Comparison of ENCODE assay signal across 33 mouse cellular contexts in genomic region chr19:53397451-53398233, GRCm38 (mm10). TPM values are rescaled to one million over a fixed set of nuclear protein-coding genes. Genes with fewer than 3 reads are reported as not detected.
"Had no signal": no experiment of that assay in that cellular context is flagged by ENCODE, and none has a peak within 500 bp of the region (broad histone marks: within the 10 kb centered on the region; RNA-seq: fewer than 3 reads in every experiment).

No protein-coding gene starts in this region.

- ATAC-seq: liver, embryonic 12.5 days; midbrain, embryonic 13.5 days; midbrain, embryonic 16.5 days had no signal

- H3K9me3 ChIP-seq: limb, embryonic 10.5 days; limb, embryonic 13.5 days; liver, embryonic 12.5 days; liver, embryonic 15.5 days; lung, embryonic 15.5 days; megakaryocyte, embryonic 14.5 days; midbrain, embryonic 10.5 days; midbrain, embryonic 13.5 days; neural tube, embryonic 13.5 days had no signal

- DNase-seq: kidney, adult 9 months; kidney, postnatal 14 days; kidney, postnatal 4 days; liver; lung, adult 18-20 months; lung, postnatal 14 days; lung, postnatal 4 days; retina, postnatal 1 day; right cerebral cortex, postnatal 25 days; spleen, adult 18-20 months; thymus, adult 18-20 months; thymus, postnatal 36 days had no signal

- H3K27me3 ChIP-seq: limb, embryonic 13.5 days; liver, embryonic 12.5 days; liver, embryonic 15.5 days; lung, embryonic 15.5 days; megakaryocyte, embryonic 14.5 days; midbrain, embryonic 13.5 days had no signal

- H3K4me3 ChIP-seq: limb, embryonic 10.5 days; limb, embryonic 13.5 days; liver, embryonic 12.5 days; liver, embryonic 15.5 days; lung, embryonic 15.5 days; megakaryocyte, embryonic 14.5 days; midbrain, embryonic 10.5 days; midbrain, embryonic 13.5 days; myocyte; neural tube, embryonic 13.5 days had no signal

- H3K4me2 ChIP-seq: limb, embryonic 13.5 days; liver, embryonic 12.5 days; liver, embryonic 15.5 days; lung, embryonic 15.5 days; midbrain, embryonic 13.5 days; neural tube, embryonic 13.5 days had no signal

- H3K27ac ChIP-seq: limb, embryonic 10.5 days; limb, embryonic 13.5 days; liver, embryonic 12.5 days; liver, embryonic 15.5 days; lung, embryonic 15.5 days; midbrain, embryonic 10.5 days; midbrain, embryonic 13.5 days; neural tube, embryonic 13.5 days had no signal

- H3K9ac ChIP-seq: limb, embryonic 13.5 days; liver, embryonic 12.5 days; liver, embryonic 15.5 days; lung, embryonic 15.5 days; midbrain, embryonic 13.5 days; neural tube, embryonic 13.5 days had no signal

- H3K4me1 ChIP-seq: limb, embryonic 10.5 days; limb, embryonic 13.5 days; neural tube, embryonic 13.5 days had no signal

- H3K36me3 ChIP-seq: limb, embryonic 10.5 days; limb, embryonic 13.5 days; liver, embryonic 12.5 days; liver, embryonic 15.5 days; lung, embryonic 15.5 days; midbrain, embryonic 10.5 days; midbrain, embryonic 13.5 days; neural tube, embryonic 13.5 days had no signal

RNA-seq across cellular contexts. Expression of gene Gm10197, which starts 26.1 kb away (rescaled TPM):
- total RNA-seq: layer of hippocampus, adult 18-20 months; layer of hippocampus, postnatal 14 days; left cerebral cortex, adult 18-20 months; left cerebral cortex, postnatal 25 days; monocyte, adult 5-6 weeks; neutrophil, adult 5-6 weeks had no signal
- polyA plus RNA-seq: kidney, embryonic 16.5 days; limb, embryonic 13.5 days; liver, embryonic 12.5 days; liver, embryonic 15.5 days; midbrain, embryonic 13.5 days; midbrain, embryonic 16.5 days; myocyte; neural tube, embryonic 13.5 days; stomach, embryonic 16.5 days; testis, adult 2 months; urinary bladder, adult 2 months had no signal
